In the genomic region with DNA sequence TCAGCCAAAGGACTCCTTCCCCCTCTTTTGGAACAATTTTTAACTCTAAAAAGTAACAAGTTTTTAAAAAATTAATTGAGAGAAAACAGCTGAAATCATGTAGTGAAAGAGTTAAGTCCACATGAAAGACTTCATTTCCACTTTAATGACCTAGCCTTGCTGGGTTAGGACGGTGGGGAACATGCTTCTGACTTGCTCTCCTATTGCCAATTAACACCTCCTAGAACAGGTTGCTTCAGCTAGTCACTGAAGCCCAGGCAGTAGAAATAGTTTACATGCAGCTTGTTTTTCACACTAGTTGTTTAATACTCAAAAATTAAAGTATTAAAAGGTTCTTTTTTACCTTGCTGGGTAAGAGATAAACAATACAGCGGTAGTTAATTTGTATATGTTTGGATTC, we compare ENCODE assay signal across 22 mouse cellular contexts. TPM values are rescaled to one million over a fixed set of nuclear protein-coding genes. Genes with fewer than 3 reads are reported as not detected.
DNase-seq lines count a peak whose midpoint lies in the region; ATAC-seq lines count a peak whose summit lies in the region.
"Had no signal": no experiment of that assay in that cellular context is flagged by ENCODE, and none has a peak within 500 bp of the region (broad histone marks: within the 10 kb centered on the region; RNA-seq: fewer than 3 reads in every experiment).

No protein-coding gene starts in this region.

- no peak for DNase-seq in forebrain, embryonic 10.5 days (ENCODE audit: extremely low spot score, low spot score)
- no peak for DNase-seq in layer of hippocampus, adult 8-10 months (ENCODE audit: low spot score in 2 of 2)
- DNase-seq in lung, postnatal 4 days: no peak
- DNase-seq: adrenal gland, adult 2 months; adrenal gland, postnatal 25 days; cerebellum, adult 11 months; embryo, embryonic 11 days; heart, adult 18-20 months; heart, postnatal 14 days had no signal

- H3K4me2 ChIP-seq in forebrain, embryonic 12.5 days: no peak overlapping the region
- no peak overlapping the region for H3K4me2 ChIP-seq in neural tube, embryonic 14.5 days (ENCODE audit: low read depth, low read length)
- H3K4me2 ChIP-seq in neural tube, embryonic 15.5 days: no peak overlapping the region
- no peak overlapping the region for H3K4me2 ChIP-seq in forebrain, embryonic 13.5 days
- H3K4me2 ChIP-seq in forebrain, embryonic 16.5 days (ENCODE audit: low read length): no peak overlapping the region
- H3K4me2 ChIP-seq: embryonic facial prominence, embryonic 15.5 days; heart, embryonic 15.5 days; hindbrain, embryonic 14.5 days had no signal

- ATAC-seq in forebrain, embryonic 12.5 days (ENCODE audit: low FRiP score): peak; percentile 74; the same call in 1 of the 2 replicates
- ATAC-seq in neural tube, embryonic 14.5 days (ENCODE audit: low read depth): 0 out of 2 replicates have a peak, but pooled peaks have one; percentile 34
- no peak for ATAC-seq in neural tube, embryonic 15.5 days (ENCODE audit: low FRiP score)
- peak; percentile 80 for ATAC-seq in forebrain, embryonic 13.5 days
- peak; percentile 78 for ATAC-seq in forebrain, embryonic 16.5 days
- ATAC-seq: intestine, embryonic 16.5 days had no signal

- H3K27ac ChIP-seq in forebrain, embryonic 12.5 days: no peak overlapping the region
- H3K27ac ChIP-seq in forebrain, embryonic 10.5 days: no peak overlapping the region
- H3K27ac ChIP-seq in neural tube, embryonic 14.5 days (ENCODE audit: low read depth, low read length): no peak overlapping the region
- H3K27ac ChIP-seq in neural tube, embryonic 15.5 days (replicated peaks): no peak overlapping the region
- no peak overlapping the region for H3K27ac ChIP-seq in forebrain, embryonic 13.5 days
- peak overlapping the region; percentile 41; the same call in 1 of the 2 replicates for H3K27ac ChIP-seq in forebrain, embryonic 16.5 days (ENCODE audit: low read length)
- H3K27ac ChIP-seq: embryonic facial prominence, embryonic 15.5 days; heart, embryonic 10.5 days; heart, embryonic 15.5 days; hindbrain, embryonic 14.5 days had no signal

- H3K4me1 ChIP-seq in forebrain, embryonic 12.5 days: no peaks in the 10 kb centered on the region
- H3K4me1 ChIP-seq in forebrain, embryonic 10.5 days: peaks cover 18% of the 10 kb centered on the region
- H3K4me1 ChIP-seq in neural tube, embryonic 14.5 days (ENCODE audit: control insufficient read depth, insufficient read depth, low read length): no peaks in the 10 kb centered on the region
- H3K4me1 ChIP-seq in neural tube, embryonic 15.5 days: no peaks in the 10 kb centered on the region
- H3K4me1 ChIP-seq in forebrain, embryonic 13.5 days: peaks cover 11% of the 10 kb centered on the region
- peaks cover 2% of the 10 kb centered on the region; the same call in 1 of the 2 replicates for H3K4me1 ChIP-seq in forebrain, embryonic 16.5 days (replicated peaks; ENCODE audit: control insufficient read depth, insufficient read depth, low read length)
- H3K4me1 ChIP-seq: embryonic facial prominence, embryonic 15.5 days; heart, embryonic 10.5 days; heart, embryonic 15.5 days had no signal

- no peak overlapping the region for H3K9ac ChIP-seq in forebrain, embryonic 12.5 days
- no peak overlapping the region for H3K9ac ChIP-seq in neural tube, embryonic 14.5 days (replicated peaks; ENCODE audit: low read depth, low read length)
- H3K9ac ChIP-seq in neural tube, embryonic 15.5 days (replicated peaks): no peak overlapping the region
- H3K9ac ChIP-seq in forebrain, embryonic 13.5 days: no peak overlapping the region
- H3K9ac ChIP-seq in forebrain, embryonic 16.5 days (replicated peaks; ENCODE audit: low read depth, low read length): no peak overlapping the region
- H3K9ac ChIP-seq: embryonic facial prominence, embryonic 15.5 days; heart, embryonic 15.5 days; hindbrain, embryonic 14.5 days had no signal

- H3K9me3 ChIP-seq in forebrain, embryonic 12.5 days: no peaks in the 10 kb centered on the region
- no peaks in the 10 kb centered on the region for H3K9me3 ChIP-seq in forebrain, embryonic 10.5 days
- H3K9me3 ChIP-seq in neural tube, embryonic 14.5 days (ENCODE audit: control insufficient read depth, low read length): no peaks in the 10 kb centered on the region
- no peaks in the 10 kb centered on the region for H3K9me3 ChIP-seq in neural tube, embryonic 15.5 days (replicated peaks)
- no peaks in the 10 kb centered on the region for H3K9me3 ChIP-seq in forebrain, embryonic 13.5 days (replicated peaks)
- no peaks in the 10 kb centered on the region for H3K9me3 ChIP-seq in forebrain, embryonic 16.5 days (ENCODE audit: control insufficient read depth, low read length)
- H3K9me3 ChIP-seq: embryonic facial prominence, embryonic 15.5 days; heart, embryonic 10.5 days; heart, embryonic 15.5 days had no signal

- 49% methylated on average over 2 of the region's 2 CpGs for WGBS in forebrain, embryonic 12.5 days
- 55% methylated on average over 2 of the region's 2 CpGs for WGBS in forebrain, embryonic 10.5 days
- 53% methylated on average over 2 of the region's 2 CpGs for WGBS in neural tube, embryonic 14.5 days
- WGBS in neural tube, embryonic 15.5 days: 50% methylated on average over 2 of the region's 2 CpGs
- WGBS in forebrain, embryonic 13.5 days: 40% methylated on average over 2 of the region's 2 CpGs
- 31% methylated on average over 2 of the region's 2 CpGs for WGBS in forebrain, embryonic 16.5 days

- no peaks in the 10 kb centered on the region for H3K27me3 ChIP-seq in forebrain, embryonic 12.5 days
- no peaks in the 10 kb centered on the region for H3K27me3 ChIP-seq in forebrain, embryonic 10.5 days (ENCODE audit: poor library complexity, severe bottlenecking)
- no peaks in the 10 kb centered on the region for H3K27me3 ChIP-seq in neural tube, embryonic 14.5 days (ENCODE audit: control insufficient read depth, insufficient read depth, low read length)
- no peaks in the 10 kb centered on the region for H3K27me3 ChIP-seq in neural tube, embryonic 15.5 days (replicated peaks)
- no peaks in the 10 kb centered on the region for H3K27me3 ChIP-seq in forebrain, embryonic 13.5 days
- no peaks in the 10 kb centered on the region for H3K27me3 ChIP-seq in forebrain, embryonic 16.5 days (replicated peaks; ENCODE audit: control insufficient read depth, insufficient read depth, low read length)
- H3K27me3 ChIP-seq: embryonic facial prominence, embryonic 15.5 days; heart, embryonic 15.5 days had no signal

- H3K36me3 ChIP-seq in forebrain, embryonic 12.5 days (replicated peaks): no peaks in the 10 kb centered on the region
- H3K36me3 ChIP-seq in forebrain, embryonic 10.5 days (replicated peaks): no peaks in the 10 kb centered on the region
- no peaks in the 10 kb centered on the region for H3K36me3 ChIP-seq in neural tube, embryonic 14.5 days (ENCODE audit: control insufficient read depth, insufficient read depth, low read length)
- no peaks in the 10 kb centered on the region for H3K36me3 ChIP-seq in neural tube, embryonic 15.5 days
- no peaks in the 10 kb centered on the region for H3K36me3 ChIP-seq in forebrain, embryonic 13.5 days (ENCODE audit: poor library complexity, severe bottlenecking)
- no peaks in the 10 kb centered on the region for H3K36me3 ChIP-seq in forebrain, embryonic 16.5 days (ENCODE audit: control insufficient read depth, insufficient read depth)
- H3K36me3 ChIP-seq: embryonic facial prominence, embryonic 15.5 days; heart, embryonic 10.5 days; heart, embryonic 15.5 days had no signal

- H3K4me3 ChIP-seq in forebrain, embryonic 12.5 days (replicated peaks): no peak overlapping the region
- no peak overlapping the region for H3K4me3 ChIP-seq in forebrain, embryonic 10.5 days
- H3K4me3 ChIP-seq in neural tube, embryonic 14.5 days (ENCODE audit: low read depth, low read length): no peak overlapping the region
- H3K4me3 ChIP-seq in neural tube, embryonic 15.5 days (replicated peaks): no peak overlapping the region
- H3K4me3 ChIP-seq in forebrain, embryonic 13.5 days: no peak overlapping the region
- H3K4me3 ChIP-seq in forebrain, embryonic 16.5 days (replicated peaks; ENCODE audit: low read length): no peak overlapping the region
- H3K4me3 ChIP-seq: embryonic facial prominence, embryonic 15.5 days; erythroblast, embryonic 14.5 days; heart, embryonic 10.5 days; heart, embryonic 15.5 days had no signal

RNA-seq across cellular contexts. Expression of gene Psmd14, which starts 39.8 kb away (rescaled TPM):
- 265 and 271 TPM in 2 replicates for polyA plus RNA-seq in forebrain, embryonic 12.5 days (2016; fragmentation: Nextera tagmentation; extraction: Ambion mirVana)
- polyA plus RNA-seq in forebrain, embryonic 10.5 days (2016; fragmentation: Nextera tagmentation; extraction: Ambion mirVana): 287 and 291 TPM in 2 replicates
- polyA plus RNA-seq in neural tube, embryonic 14.5 days (2014; fragmentation: Nextera tagmentation; extraction: Ambion mirVana): 222 and 226 TPM in 2 replicates
- 189 and 190 TPM in 2 replicates for polyA plus RNA-seq in neural tube, embryonic 15.5 days (2015; fragmentation: Nextera tagmentation; extraction: Ambion mirVana)
- polyA plus RNA-seq in forebrain, embryonic 13.5 days (2015; fragmentation: Nextera tagmentation; extraction: Ambion mirVana): 284 and 297 TPM in 2 replicates
- polyA plus RNA-seq in forebrain, embryonic 16.5 days (2015; fragmentation: Nextera tagmentation; extraction: Ambion mirVana): 253 and 271 TPM in 2 replicates
- 100 to 1,000 TPM; 108 to 117 (median 111) TPM for total RNA-seq in layer of hippocampus, adult 8-10 months (2022)

RNA-seq across cellular contexts. Expression of gene Tbr1, which starts 51.4 kb away (rescaled TPM):
- polyA plus RNA-seq in forebrain, embryonic 12.5 days (2016; fragmentation: Nextera tagmentation; extraction: Ambion mirVana): 42.2 and 45.3 TPM in 2 replicates
- 2.4 and 5.0 TPM in 2 replicates for polyA plus RNA-seq in forebrain, embryonic 10.5 days (2016; fragmentation: Nextera tagmentation; extraction: Ambion mirVana)
- 0.16 and 0.19 TPM in 2 replicates for polyA plus RNA-seq in neural tube, embryonic 14.5 days (2014; fragmentation: Nextera tagmentation; extraction: Ambion mirVana)
- 0.06 and 0.13 TPM in 2 replicates for polyA plus RNA-seq in neural tube, embryonic 15.5 days (2015; fragmentation: Nextera tagmentation; extraction: Ambion mirVana)
- polyA plus RNA-seq in forebrain, embryonic 13.5 days (2015; fragmentation: Nextera tagmentation; extraction: Ambion mirVana): 36.3 and 45.1 TPM in 2 replicates
- polyA plus RNA-seq in forebrain, embryonic 16.5 days (2015; fragmentation: Nextera tagmentation; extraction: Ambion mirVana): 42.2 and 49.9 TPM in 2 replicates
- total RNA-seq in layer of hippocampus, adult 8-10 months (2022): 10 to 100 TPM; 34.9 to 53.8 (median 42.1) TPM
- total RNA-seq: adrenal gland, adult 2 months; adrenal gland, postnatal 25 days; common myeloid progenitor, adult 5-6 weeks; gastrocnemius, adult 8-10 months; heart, adult 18-20 months; heart, postnatal 14 days had no signal
- polyA plus RNA-seq: erythroblast, embryonic 14.5 days; intestine, embryonic 16.5 days had no signal
